Mouse (Mus musculus) brown adipose tissue, adult 24 weeks (tissue): ENCODE measurements around the gene Tmem178. TPM values are rescaled to one million over a fixed set of nuclear protein-coding genes. Genes with fewer than 3 reads are reported as not detected.

Experiments
- H3K27ac ChIP-seq: fragments of 200-500 bp; replicated peaks from 2 replicates; pipeline ENCODE4 v1.5.1; 2012; ENCODE audit warnings: low read depth, mild to moderate bottlenecking, low read length
- H3K4me1 ChIP-seq: fragments of 200-500 bp; 2 replicates; pipeline ENCODE4 v1.6.1; 2012; ENCODE audit warnings: low read length, mixed read lengths; ENCODE audit not compliant: control insufficient read depth, insufficient read depth, insufficient read length
- H3K4me3 ChIP-seq: fragments of 200-500 bp; 2 replicates; pipeline ENCODE4 v1.5.1; 2012; ENCODE audit warnings: low read depth, mild to moderate bottlenecking, low read length, moderate library complexity; ENCODE audit not compliant: insufficient read depth
- polyA plus RNA-seq: library from polyadenylated mRNA; stranded (reverse); fragments of >200 nt; gene quantifications from 2 replicates; pipeline ENCODE4 v1.2.4, GENCODE M21; 2012; ENCODE audit not compliant: missing spikeins, insufficient read depth, insufficient read length

Gene Tmem178
- polyA plus RNA-seq, 1 experiment: not detected

DNA sequence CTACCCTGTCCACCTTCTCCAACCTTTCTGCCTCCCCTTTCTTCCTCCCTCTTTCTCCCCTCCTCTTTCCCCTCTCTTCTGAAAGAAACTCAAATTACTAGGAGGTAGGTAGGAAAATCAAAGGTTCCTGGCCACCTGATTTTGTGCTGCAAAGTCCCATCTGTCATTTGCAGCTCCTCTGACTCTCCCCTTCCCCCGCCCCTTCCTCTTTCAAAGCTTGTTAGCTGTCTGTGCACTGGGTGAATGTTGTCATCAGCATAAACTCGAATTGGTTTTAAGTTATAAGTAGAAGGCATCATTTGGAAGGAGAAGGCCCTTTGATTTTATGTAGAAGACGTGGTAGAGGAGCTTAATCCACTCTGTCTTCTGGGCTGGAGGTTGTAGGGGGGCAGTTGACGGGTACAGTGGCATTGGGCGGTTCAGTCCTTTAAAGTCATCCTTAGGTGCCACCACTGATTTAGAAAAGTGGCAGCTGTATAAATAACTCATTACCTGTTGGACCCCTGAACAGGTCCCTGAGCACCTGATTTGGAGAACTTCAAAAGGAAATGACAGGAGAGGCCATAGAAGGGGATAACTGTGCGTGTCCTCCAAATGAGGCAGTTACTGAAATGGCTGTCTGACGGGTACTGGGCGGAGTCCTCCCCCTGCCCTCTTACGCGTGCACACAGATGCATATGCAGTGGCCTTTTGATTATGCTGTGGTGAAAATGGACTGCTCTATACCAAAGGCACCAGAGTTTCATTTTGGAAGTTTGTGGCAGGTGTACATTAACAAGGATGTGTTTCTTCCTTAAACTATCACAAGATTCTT lies 11.8 kb downstream of the Tmem178 start:
- no peaks in the 10 kb centered on the region for H3K4me1 ChIP-seq
- H3K27ac ChIP-seq: no peak overlapping the region
- no peak overlapping the region for H3K4me3 ChIP-seq

DNA sequence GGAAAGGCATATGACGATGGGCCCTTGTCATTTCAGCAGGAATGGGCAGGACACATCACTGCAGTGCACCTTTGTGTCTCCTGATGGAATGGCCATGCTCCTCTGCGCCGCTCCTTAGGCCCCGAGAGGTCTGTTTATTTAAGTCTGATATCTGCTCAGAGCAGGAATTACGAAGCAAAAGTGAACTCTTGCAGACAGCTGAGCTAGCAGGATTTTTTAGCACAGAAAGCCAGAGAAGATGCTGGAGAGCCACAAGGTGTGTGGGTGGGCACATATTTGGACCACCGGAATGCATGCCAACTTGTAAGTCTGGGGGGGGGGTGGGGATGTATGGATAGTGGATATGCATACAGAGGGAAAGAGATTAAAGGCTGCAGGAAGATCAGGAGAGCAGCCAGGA lies 13.9 kb downstream of the Tmem178 start:
- Histone ChIP-seq H3K4me3 (no peak overlapping the region), H3K27ac (no peak overlapping the region), H3K4me1 (no peaks in the 10 kb centered on the region)

DNA sequence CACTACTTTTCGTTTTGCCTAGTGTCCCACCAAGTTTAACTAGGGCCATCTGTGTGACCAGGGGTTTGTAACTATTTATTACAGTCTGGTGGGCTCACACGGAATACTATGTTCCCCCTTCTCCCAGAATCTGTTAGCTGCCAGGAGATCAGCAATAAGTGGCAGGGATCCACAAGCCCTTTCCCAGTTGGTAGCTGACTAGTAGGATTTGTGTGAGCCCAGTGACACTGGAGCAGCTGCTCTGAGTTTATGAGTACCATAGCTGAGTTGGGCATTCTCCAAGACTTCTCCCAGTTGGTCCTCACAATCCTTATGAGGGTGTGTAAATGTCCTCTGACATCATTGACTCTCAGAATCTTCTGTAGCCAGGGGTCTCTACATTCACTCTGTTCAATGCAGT lies 15.4 kb downstream of the Tmem178 start:
- Histone ChIP-seq H3K4me3 (no peak overlapping the region), H3K4me1 (no peaks in the 10 kb centered on the region), H3K27ac (no peak overlapping the region)

DNA sequence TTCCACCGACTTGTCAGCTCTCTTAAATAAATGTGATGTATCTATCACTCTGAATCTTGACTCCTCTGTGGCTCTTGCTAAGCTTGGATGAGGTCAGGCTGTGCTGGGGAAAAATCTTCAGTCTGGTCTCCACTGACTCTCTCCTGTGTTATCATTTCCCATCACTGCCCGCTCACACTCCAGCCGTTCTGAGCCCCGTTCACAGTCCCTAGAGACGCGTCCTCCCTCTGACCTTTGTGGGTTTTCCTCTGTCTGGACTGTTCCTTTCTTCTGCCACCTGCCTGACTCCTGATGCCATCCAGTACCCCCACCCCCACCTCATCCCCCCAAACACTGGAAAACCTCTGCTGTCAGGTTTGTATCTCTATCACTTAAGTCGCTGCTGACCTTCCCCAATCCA lies 23.0 kb downstream of the Tmem178 start:
- Histone ChIP-seq H3K4me3 (no peak overlapping the region), H3K4me1 (no peaks in the 10 kb centered on the region), H3K27ac (no peak overlapping the region)

DNA sequence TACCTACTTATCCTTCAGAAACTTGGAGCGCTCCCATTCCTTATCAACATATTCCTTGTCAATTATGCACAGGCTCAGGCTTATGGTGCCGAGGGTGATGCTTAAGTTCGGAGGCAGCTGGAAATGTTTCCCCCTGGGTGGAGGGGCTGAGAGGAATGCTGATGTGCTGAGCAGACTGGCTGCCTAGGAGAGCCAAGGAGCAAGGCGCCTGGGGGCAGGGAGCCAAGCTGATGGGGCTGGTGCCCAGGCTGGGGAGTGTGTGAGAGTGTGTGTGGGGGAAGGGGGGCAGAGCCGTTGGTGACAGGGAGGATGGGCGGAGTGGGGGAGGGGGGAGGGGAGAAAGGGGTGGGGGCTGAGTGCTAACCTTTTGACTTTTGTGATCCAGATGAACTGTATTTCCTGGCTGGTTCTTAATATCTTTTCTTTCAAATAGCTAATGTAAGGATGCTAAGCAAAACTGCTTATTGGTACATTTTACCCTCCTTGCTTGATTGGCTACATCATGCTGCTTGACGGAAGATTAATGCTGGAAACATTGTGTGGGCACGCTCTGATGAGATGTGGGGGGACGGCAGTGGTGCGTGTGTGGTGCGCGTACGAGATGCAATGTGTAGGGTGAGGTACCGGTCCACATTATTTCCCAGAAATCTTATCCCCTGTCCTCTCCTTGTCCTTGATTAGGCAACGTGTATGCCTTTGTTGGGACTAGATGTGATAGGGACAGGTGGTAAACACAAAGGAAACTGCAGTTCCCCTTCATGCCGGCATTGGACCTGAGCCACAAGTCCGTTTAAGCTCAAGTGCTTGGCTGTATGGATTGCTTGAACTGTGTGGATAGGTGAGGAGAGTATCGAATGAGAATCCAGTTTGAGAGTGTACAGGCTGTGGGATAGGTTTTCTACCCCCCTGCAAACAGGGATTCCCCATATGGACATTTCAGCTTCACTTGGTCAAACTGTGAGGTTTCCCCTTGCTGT lies 25.5 kb downstream of the Tmem178 start:
- H3K4me3 ChIP-seq: no peak overlapping the region
- H3K4me1 ChIP-seq: no peaks in the 10 kb centered on the region
- H3K27ac ChIP-seq: no peak overlapping the region

DNA sequence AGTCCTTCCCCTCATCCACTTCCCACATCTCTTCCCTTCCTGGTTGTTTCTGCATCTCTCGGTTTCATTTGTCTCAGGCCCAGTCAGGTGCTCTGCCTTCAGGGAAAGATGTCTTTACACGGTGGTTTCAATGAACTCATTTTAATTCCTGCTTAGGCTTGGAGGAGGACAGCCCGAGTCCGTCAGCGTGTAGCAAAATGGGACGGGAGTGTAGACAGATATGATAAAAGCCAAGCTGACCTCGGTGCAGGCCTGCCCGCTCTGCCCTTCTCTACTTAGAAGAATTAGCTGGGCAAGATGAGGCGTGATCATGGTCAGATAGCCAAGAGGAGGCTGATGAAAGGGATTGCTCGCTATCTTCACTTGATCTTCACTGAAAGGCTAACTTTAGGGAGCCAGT lies 26.3 kb downstream of the Tmem178 start:
- Histone ChIP-seq H3K4me1 (no peaks in the 10 kb centered on the region), H3K4me3 (no peak overlapping the region), H3K27ac (no peak overlapping the region)

DNA sequence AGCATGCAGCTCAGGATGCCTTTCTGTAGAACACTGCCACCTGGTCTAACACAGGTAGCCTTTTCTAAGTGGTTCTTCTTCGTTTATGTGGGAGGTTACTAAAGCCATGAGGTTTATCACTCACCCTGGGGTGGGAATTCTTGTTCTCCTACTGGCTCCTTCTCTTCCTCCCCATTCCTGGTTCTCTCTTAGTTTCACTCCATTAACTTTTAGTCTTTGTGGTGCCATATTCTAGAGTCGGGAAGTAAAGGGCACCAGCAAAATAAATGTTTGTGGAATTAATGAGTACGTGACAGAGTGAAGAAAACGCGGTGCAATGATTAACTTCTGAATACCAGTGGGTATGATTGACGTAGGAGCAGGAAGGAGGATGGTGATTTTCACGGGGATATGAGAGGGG lies 28.5 kb downstream of the Tmem178 start:
- Histone ChIP-seq H3K27ac (no peak overlapping the region), H3K4me1 (no peaks in the 10 kb centered on the region), H3K4me3 (no peak overlapping the region)

DNA sequence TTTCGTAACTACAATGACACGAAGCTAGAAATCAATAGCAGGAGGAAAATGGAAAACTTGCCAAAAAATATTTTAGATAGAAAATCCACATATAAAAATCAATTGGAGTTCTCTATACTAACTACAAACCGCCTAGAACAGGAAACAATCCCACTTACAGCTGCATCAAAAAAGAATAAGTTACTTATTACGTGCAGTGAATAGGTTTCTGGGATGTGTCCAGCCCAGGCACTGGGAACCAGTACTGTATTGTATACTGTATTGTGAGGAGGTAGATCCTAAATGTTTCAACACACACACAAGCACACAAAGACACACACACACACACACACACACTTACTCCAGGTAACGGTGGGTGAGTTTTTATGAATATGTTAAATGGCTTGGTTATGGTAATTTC lies 32.8 kb downstream of the Tmem178 start:
- no peak overlapping the region for H3K27ac ChIP-seq
- no peaks in the 10 kb centered on the region for H3K4me1 ChIP-seq
- no peak overlapping the region for H3K4me3 ChIP-seq

DNA sequence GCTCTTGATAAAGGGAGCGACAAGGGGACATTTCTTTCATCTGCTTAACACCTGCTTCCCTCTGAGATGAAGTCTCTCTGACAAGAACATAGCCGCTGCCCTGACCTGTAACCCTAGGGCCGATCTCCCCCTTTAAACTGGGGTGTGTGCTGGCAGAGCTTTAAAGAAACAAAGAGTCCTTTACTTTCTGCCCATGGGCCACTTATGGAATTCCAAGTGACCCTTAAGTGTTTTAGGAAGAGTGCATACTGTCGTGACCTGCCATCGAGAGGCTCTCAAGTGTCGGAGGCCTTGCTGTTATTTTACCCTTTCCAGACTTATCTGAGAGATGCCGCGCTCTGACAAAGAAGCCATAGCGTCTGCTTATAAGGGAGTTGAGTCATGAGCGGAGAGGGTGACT lies 35.7 kb downstream of the Tmem178 start:
- H3K27ac ChIP-seq: no peak overlapping the region
- no peak overlapping the region for H3K4me3 ChIP-seq
- no peaks in the 10 kb centered on the region for H3K4me1 ChIP-seq

DNA sequence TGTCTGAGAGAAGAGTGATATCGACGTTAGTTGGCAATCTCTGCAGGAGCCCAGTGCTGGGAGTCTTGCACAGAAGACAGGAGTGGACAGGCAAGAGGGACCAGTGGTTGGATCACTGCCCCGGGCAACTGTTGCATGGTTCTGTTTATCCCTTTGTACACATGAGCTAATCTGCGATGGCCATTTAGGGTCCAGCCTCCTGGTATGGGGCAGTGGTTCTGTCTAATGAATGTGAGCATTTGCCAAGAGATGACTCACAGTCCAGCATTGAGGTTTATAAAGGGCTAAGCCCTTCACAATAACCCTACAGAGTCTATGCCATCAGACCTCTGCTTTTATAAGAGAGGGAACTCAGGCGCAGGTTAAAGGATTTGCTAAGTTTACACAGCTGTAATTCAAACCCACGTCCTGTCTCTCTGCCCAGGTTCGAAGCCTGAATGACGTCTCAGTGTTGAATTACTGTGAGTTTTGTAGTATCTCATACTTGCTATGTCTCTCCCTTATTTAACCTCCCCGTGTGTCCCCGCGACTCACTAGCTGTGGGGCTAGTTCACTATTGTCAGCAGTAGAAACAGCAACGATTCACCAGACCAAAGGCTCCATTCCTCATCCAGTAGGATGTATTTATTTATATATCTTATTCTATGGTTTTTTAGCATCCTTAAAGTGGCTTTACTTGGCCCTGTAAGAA lies 37.4 kb downstream of the Tmem178 start:
- H3K4me1 ChIP-seq: no peaks in the 10 kb centered on the region

DNA sequence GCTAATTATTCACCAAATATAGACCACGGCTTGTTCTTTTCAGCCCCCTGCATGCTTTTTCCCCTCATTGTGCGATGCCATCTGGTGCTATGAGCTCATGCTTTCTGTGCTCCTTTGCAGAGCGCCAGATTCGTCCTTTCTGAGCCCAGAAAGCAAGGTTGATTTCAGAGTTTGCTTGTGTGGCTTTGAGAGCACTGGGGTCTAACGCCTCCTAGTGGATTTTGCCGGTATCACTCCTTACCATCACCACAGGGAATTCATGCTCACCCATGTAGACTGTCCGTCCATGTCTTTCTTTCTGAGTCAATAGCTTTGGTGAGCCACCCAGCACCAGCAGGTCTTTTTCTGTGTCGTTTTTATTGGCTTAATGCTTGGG lies 38.0 kb downstream of the Tmem178 start:
- H3K27ac ChIP-seq: no peak overlapping the region

More for the DNA sequence above, 37.4 kb downstream of the Tmem178 start:
- H3K4me3 ChIP-seq: no peak overlapping the region
- H3K27ac ChIP-seq: no peak overlapping the region

DNA sequence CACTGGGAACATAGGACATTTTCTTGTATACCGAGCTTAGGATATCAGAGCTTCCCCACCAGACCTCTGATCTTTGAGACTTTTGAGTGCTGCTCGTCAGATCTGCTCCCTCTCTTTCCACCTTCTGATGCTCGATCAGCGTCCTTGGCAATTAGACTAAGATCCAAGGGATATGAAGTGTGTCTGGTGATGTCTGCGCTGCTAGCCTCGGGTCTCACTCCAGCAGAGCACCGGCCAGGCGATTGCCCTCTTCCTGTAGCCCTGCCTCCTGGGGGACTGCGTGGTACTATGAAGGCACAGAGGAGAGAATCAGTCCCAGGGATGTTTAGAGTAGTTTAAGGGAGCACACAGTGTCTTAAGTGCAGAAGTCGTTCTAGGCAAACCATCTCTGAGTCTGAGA lies 38.5 kb downstream of the Tmem178 start:
- no peak overlapping the region for H3K27ac ChIP-seq
- no peak overlapping the region for H3K4me3 ChIP-seq
- no peaks in the 10 kb centered on the region for H3K4me1 ChIP-seq

More for the DNA sequence above, 38.0 kb downstream of the Tmem178 start:
- Histone ChIP-seq H3K4me1 (no peaks in the 10 kb centered on the region), H3K4me3 (no peak overlapping the region)

DNA sequence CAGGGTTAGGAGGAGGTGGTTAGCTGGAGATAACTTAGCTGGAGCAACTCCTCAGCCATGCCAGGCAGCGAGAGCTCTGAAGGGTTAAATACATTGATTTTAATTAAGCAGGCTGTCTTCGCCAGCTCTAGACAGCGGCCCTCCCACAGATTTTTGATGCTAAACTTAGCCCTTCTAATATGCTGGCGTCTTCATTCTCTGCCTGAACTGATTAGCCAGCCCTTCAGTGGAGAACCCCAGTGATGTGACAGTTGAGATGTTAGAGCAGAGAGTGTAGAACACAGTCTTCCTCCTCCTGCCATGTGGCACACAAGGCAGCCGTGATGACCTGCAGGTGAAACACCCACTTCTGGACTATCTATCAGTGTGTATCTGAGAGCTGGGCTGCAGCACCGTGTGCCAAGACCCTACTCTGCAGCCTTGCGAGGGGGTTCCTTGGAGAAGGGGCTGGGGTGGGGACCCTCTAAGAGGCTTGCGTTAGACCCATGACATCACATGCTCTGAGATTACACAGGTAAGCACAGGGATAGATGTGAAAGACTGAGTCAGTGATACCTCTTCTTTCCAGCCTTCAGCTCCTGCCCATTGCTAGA lies 47.2 kb downstream of the Tmem178 start:
- H3K4me1 ChIP-seq: no peaks in the 10 kb centered on the region
- H3K27ac ChIP-seq: no peak overlapping the region
- H3K4me3 ChIP-seq: no peak overlapping the region

DNA sequence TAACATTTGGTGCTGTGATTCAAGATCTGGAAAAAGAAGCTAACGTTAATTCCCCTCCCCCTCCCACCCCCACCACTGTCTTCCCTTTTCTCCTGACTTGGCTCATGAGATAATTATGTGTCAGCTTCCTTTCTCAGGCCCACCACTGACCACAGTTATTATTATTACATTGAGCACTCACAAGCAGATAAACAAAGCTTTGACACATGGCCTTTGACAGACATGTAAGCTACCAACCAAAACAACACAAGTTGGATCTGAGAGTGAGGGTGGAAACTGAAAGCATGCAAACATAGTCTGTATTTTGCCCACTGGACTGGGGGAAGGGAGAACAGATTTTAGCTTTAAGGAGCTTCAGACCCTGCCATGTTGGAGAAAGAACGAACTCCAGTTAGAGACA lies 52.8 kb downstream of the Tmem178 start:
- H3K4me1 ChIP-seq: peaks cover 3% of the 10 kb centered on the region; the same call in 1 of the 2 replicates
- H3K27ac ChIP-seq: peak overlapping the region; percentile 44; the same call in 1 of the 2 replicates
- no peak overlapping the region for H3K4me3 ChIP-seq

DNA sequence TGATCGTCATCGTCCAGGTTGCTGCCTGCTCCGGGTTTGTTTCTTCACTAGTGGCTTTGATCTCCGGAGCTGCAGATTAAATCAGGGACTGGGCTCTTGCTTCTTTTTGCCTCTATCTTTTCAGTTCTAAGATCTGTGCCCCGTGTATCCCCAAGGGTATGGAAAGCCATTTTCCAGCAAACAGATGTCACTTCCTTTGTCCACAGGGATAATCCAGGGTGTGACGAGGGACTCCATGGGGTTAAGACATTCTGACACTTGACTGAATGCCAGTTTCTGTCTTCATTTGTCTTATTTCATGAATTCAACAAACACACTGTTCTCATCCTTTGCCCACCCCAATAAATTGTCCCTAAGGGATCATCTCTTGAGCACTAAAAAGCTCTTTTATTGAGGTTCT lies 54.5 kb downstream of the Tmem178 start:
- Histone ChIP-seq H3K4me3 (no peak overlapping the region), H3K4me1 (peaks cover 3% of the 10 kb centered on the region; the same call in 1 of the 2 replicates), H3K27ac (no peak overlapping the region)
